Mouse (Mus musculus): ENCODE results near the gene Noc3l.

The Noc3l gene

GRCm38 (mm10) chr19:38758685-38759472, 60.2 kb downstream of the Noc3l start:
- DNase-seq (ENCODE audit: low spot score in 2 of 2): no peak

GRCm38 (mm10) chr19:38758056-38758455, 61.0 kb downstream of the Noc3l start:
- DNase-seq (ENCODE audit: low spot score in 2 of 2): no peak

- no peak for DNase-seq (ENCODE audit: low spot score in 2 of 2)
Measured at GRCm38 (mm10) chr19:38757161-38757560, 61.9 kb downstream of the Noc3l start.

GRCm38 (mm10) chr19:38750192-38750591, 68.8 kb downstream of the Noc3l start:
- DNase-seq (ENCODE audit: low spot score in 2 of 2): no peak

- DNase-seq (ENCODE audit: low spot score in 2 of 2): no peak
Measured at GRCm38 (mm10) chr19:38746492-38747014, 72.5 kb downstream of the Noc3l start.

GRCm38 (mm10) chr19:38745810-38746491, 73.1 kb downstream of the Noc3l start:
- no peak for DNase-seq (ENCODE audit: low spot score in 2 of 2)

GRCm38 (mm10) chr19:38744546-38744945, 74.5 kb downstream of the Noc3l start:
- DNase-seq (ENCODE audit: low spot score in 2 of 2): no peak
